Mouse (Mus musculus): ENCODE data around the gene Slco4a1.

The Slco4a1 gene

GRCm38 (mm10) chr2:180455723-180456698, at the start of gene Slco4a1:
Gene Slco4a1 (plus strand): TSS chr2:180456245.
- ATAC-seq (ENCODE audit: insufficient number of reproducible peaks, low FRiP score, low TSS enrichment): peak; percentile 89

- ATAC-seq (ENCODE audit: insufficient number of reproducible peaks, low FRiP score, low TSS enrichment): no peak
Measured at GRCm38 (mm10) chr2:180408410-180408809, 47.6 kb upstream of the Slco4a1 start.

GRCm38 (mm10) chr2:180410432-180410831, 45.6 kb upstream of the Slco4a1 start:
- no peak for ATAC-seq (ENCODE audit: insufficient number of reproducible peaks, low FRiP score, low TSS enrichment)

GRCm38 (mm10) chr2:180411013-180411412, 45.0 kb upstream of the Slco4a1 start:
- ATAC-seq (ENCODE audit: insufficient number of reproducible peaks, low FRiP score, low TSS enrichment): no peak

GRCm38 (mm10) chr2:180415627-180416026, 40.4 kb upstream of the Slco4a1 start:
- no peak for ATAC-seq (ENCODE audit: insufficient number of reproducible peaks, low FRiP score, low TSS enrichment)

GRCm38 (mm10) chr2:180417731-180418130, 38.3 kb upstream of the Slco4a1 start:
- no peak for ATAC-seq (ENCODE audit: insufficient number of reproducible peaks, low FRiP score, low TSS enrichment)

DNA sequence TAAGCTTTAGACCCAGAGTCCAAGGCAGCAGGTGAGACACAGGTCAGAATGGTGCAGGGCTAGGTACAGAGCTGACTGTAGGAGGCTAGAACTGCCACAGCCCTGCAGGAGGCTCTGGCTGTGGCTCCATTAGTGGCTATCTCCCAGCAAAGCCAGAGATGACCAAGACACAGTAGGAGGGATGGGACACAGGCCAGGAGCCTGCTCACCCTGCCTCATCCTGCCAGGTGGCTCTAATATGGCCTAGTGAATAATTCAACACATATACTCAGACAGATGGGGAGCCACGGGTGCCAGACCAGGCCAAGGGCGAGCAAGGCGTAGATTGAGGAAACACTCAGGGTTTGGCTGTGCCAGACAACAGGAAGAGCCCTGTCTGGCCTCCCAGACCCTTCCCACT, 35.4 kb upstream of the Slco4a1 start:
- peak; percentile 39 for ATAC-seq (ENCODE audit: insufficient number of reproducible peaks, low FRiP score, low TSS enrichment)

DNA sequence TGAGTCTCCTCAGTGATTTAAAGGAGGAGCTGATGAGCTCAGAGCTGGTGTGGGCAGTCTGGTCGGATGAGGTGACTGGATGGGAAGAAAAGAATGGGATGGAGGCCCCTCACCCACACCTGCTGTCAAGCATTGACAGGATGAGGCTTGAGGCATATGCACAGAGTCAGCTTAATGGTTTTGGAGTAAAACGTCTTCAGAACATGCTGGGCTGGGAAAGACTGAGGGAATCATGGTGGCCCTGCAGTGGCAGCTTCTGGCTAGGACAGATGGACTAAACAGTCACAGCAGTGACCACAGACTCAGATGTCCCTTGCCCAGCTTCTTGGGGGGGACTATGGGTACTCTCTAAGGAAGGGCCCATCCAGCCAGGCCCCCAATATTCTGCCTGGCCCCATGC, 30.9 kb upstream of the Slco4a1 start:
- no peak for ATAC-seq (ENCODE audit: insufficient number of reproducible peaks, low FRiP score, low TSS enrichment)

DNA sequence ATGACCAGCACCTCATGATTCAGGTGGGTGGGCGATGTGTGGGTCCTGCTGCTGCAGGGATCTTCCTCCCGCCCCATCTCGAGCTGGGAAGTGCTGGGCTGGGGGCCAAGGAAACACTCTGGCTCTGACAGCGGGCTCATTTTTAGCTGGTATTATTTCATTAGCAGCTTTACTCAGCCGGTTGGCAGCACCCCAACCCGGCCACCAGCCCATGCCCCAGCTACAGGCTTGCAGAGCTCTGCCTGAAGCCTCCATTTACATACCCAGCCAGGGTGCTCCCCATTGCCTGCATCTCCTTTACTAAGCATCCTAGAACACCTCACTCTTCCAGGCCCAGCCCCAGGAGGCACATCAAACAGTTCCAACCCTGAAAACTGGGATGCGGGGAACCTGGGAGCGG, 29.0 kb upstream of the Slco4a1 start:
- no peak for ATAC-seq (ENCODE audit: insufficient number of reproducible peaks, low FRiP score, low TSS enrichment)

GRCm38 (mm10) chr2:180428331-180428730, 27.7 kb upstream of the Slco4a1 start:
- no peak for ATAC-seq (ENCODE audit: insufficient number of reproducible peaks, low FRiP score, low TSS enrichment)

DNA sequence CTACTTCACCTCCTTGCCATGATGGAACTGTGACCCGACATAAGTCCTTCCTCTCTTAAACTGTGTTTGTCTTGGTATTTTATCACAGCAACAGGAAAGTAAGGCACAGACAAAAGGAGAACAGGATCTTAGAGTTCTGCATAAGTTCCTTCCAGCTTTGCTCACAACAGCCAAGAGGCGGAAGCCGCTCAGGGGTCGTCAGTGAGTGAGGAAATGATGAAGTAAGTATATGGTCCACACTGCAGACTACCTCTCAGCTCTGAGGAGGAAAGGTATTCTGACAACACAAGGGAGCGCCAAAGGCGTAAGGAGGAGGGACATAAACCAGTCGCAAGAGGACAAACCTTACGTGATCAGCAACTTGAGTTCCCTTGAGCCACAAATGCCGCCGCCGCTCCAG, 25.4 kb upstream of the Slco4a1 start:
- no peak for ATAC-seq (ENCODE audit: insufficient number of reproducible peaks, low FRiP score, low TSS enrichment)

- ATAC-seq (ENCODE audit: insufficient number of reproducible peaks, low FRiP score, low TSS enrichment): peak; percentile 67
Measured at GRCm38 (mm10) chr2:180432042-180432668, 23.9 kb upstream of the Slco4a1 start.

- ATAC-seq (ENCODE audit: insufficient number of reproducible peaks, low FRiP score, low TSS enrichment): no peak
Measured at GRCm38 (mm10) chr2:180432751-180433150, 23.3 kb upstream of the Slco4a1 start.

DNA sequence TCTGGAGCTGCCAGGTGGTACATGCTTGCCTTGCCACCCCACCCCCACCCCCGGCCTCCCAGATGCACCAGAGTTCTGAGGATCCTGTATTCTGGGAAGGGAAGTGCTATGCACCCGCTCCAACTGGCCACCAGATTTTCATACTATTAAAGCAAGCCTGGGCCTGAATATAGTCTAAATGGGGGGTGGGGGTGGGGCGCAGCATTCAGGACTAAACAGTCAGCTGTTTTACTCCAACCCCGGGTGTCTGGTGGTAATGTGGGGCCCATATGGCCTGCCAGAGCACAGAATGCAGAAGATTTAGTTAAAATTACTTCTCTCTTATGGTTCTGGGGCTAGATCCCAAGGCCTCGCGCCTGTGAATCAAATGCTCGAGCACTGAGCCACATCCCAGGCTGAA, 22.7 kb upstream of the Slco4a1 start:
- ATAC-seq (ENCODE audit: insufficient number of reproducible peaks, low FRiP score, low TSS enrichment): no peak

DNA sequence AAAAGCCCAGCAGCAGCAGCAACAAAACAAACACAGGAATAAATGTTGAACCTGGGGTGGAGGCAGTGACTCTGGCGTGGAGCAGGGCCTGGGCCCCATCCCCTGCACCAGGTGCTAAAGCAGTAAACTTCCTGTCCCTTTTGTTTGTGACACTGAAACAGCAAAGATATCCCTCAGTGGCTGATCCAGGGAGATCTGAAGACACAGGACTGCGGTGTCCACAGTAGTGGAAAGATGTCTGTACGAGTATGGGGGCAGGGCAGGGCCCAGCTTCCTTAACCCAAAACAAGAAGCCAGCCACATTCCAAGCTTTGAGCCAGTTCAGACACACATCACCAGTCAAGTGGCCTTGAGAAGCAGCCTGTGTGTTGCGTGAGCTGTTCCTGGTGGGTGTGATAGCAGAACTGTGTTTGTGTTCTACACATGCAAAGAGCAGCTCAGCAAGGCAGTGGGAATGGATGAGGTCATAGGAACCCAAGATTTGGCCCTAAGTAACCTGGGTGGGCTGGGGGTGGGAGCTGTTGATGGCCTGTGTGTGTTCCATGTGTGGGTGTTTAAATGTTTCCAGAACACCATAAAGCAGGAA, 20.6 kb upstream of the Slco4a1 start:
- no peak for ATAC-seq (ENCODE audit: insufficient number of reproducible peaks, low FRiP score, low TSS enrichment)

DNA sequence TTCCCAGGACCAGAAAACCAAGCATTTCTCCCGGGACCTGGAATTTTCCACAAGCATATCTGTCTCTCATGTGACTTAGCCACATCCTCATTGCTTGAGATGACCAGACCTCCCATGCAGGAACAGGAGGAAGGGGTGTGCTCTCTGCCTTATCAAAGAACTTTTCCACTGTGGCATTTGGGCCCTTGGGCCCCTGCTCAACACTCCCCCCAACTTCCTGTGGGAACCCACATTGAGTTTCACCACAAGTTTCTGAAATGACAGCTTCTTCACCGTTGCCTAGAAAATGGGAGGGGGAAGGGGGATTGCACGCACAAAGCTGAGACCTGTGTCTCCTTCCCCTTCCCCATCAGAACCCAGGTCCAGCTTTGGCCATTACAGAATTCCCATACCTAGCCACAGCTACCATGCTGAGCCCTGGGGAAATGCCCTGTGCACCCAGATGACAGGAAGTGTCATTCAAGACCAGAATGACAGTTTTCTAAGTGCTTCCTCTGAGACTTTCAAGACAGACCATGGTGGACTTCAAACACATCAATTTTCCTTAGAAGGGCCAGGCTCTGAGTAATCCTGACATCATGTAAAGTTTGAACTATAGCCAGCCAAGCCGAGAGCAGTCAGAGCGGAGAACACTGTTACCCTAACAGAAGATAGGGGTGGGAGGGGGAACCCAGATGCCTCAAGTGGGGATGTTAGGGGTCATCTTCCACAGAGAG, 18.7 kb upstream of the Slco4a1 start:
- no peak for ATAC-seq (ENCODE audit: insufficient number of reproducible peaks, low FRiP score, low TSS enrichment)

DNA sequence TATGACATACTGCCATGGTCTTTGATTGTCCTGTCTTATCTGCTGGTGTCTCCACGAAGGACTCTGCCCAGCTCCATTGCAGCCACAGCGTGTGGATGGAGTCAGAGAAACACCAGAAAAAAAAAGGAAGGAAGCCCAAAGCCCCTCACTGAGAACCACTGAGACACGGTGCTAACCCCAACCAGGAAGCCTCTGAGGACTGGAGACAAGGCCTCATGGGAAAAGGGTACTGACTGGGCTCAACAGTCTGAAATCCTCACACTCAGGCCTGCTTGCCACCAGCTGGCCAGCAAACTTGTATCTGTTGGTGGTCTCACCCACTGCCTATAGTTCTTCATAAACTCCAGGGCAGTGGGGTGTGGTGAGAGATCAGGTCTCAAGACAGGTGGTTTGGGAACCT, 16.3 kb upstream of the Slco4a1 start:
- ATAC-seq (ENCODE audit: insufficient number of reproducible peaks, low FRiP score, low TSS enrichment): no peak

GRCm38 (mm10) chr2:180440596-180441332, 15.3 kb upstream of the Slco4a1 start:
- ATAC-seq (ENCODE audit: insufficient number of reproducible peaks, low FRiP score, low TSS enrichment): no peak

- no peak for ATAC-seq (ENCODE audit: insufficient number of reproducible peaks, low FRiP score, low TSS enrichment)
Measured at GRCm38 (mm10) chr2:180442061-180442460, 14.0 kb upstream of the Slco4a1 start.

- ATAC-seq (ENCODE audit: insufficient number of reproducible peaks, low FRiP score, low TSS enrichment): no peak
Measured at GRCm38 (mm10) chr2:180443861-180444260, 12.2 kb upstream of the Slco4a1 start.
